Mouse (Mus musculus) kidney, embryonic 15.5 days (tissue): ENCODE data around the gene Vamp4. TPM values are rescaled to one million over a fixed set of nuclear protein-coding genes. Genes with fewer than 3 reads are reported as not detected.
A peak's percentile ranks its signal among the peaks of the same experiment; 100 is the strongest.

Experiments
- ATAC-seq: fragments of 200-750 bp; cut with Nextera tagmentation; replicated peaks from 2 replicates; pipeline ENCODE4 v1.8.0; 2017; ENCODE audit warnings: moderate TSS enrichment; ENCODE audit not compliant: low FRiP score
- H3K27ac ChIP-seq: fragments of 300-500 bp; sonication (generic); 2 replicates; pipeline ENCODE4 v1.5.1; 2015; ENCODE audit warnings: mild to moderate bottlenecking, inconsistent platforms
- H3K27me3 ChIP-seq: fragments of 300-500 bp; sonication (generic); 2 replicates; pipeline ENCODE4 v1.6.1; 2015; ENCODE audit warnings: inconsistent platforms
- H3K36me3 ChIP-seq: fragments of 300-500 bp; sonication (generic); 2 replicates; pipeline ENCODE4 v1.6.1; 2015; ENCODE audit warnings: inconsistent platforms
- H3K4me1 ChIP-seq: fragments of 300-500 bp; sonication (generic); 2 replicates; pipeline ENCODE4 v1.6.1; 2015; ENCODE audit warnings: inconsistent platforms
- H3K4me2 ChIP-seq: fragments of 300-500 bp; sonication (generic); 2 replicates; pipeline ENCODE4 v1.6.1; 2015; ENCODE audit warnings: moderate library complexity, mild to moderate bottlenecking, inconsistent platforms
- H3K4me3 ChIP-seq: fragments of 300-500 bp; sonication (generic); replicated peaks from 2 replicates; pipeline ENCODE4 v1.5.1; 2015; ENCODE audit warnings: mild to moderate bottlenecking, inconsistent platforms
- H3K9ac ChIP-seq: fragments of 300-500 bp; sonication (generic); 2 replicates; pipeline ENCODE4 v1.6.1; 2015; ENCODE audit warnings: mild to moderate bottlenecking, inconsistent platforms
- H3K9me3 ChIP-seq: fragments of 300-500 bp; sonication (generic); replicated peaks from 2 replicates; pipeline ENCODE4 v1.6.1; 2016; ENCODE audit warnings: inconsistent platforms
- WGBS: fragments of 180-500 bp; shearing (Covaris S2); methylation state at CpG from one replicate; pipeline ENCODE4 v1.1.7; 2015; ENCODE audit warnings: mixed read lengths; 5-methylcytosine and 5-hydroxymethylcytosine counted together
- polyA plus RNA-seq: library from polyadenylated mRNA; unstranded; fragments of >200 nt; fragmentation: Nextera tagmentation; extraction: Ambion mirVana; gene quantifications from 2 replicates; pipeline ENCODE4 v1.2.1, GENCODE M21; 2015

Vamp4 gene
- polyA plus RNA-seq, 1 experiment from 2014 or later = 54.3 TPM

- Histone ChIP-seq H3K9ac (no peak overlapping the region), H3K4me3 (no peak overlapping the region), H3K27ac (no peak overlapping the region), H3K27me3 (no peaks in the 10 kb centered on the region), H3K9me3 (no peaks in the 10 kb centered on the region), H3K4me2 (no peak overlapping the region), H3K36me3 (no peaks in the 10 kb centered on the region), H3K4me1 (peaks cover 6% of the 10 kb centered on the region)
- no peak for ATAC-seq
- 90% methylated on average over 9 of the region's 9 CpGs for WGBS
These were observed 17.4 kb upstream of the Vamp4 start for GRCm38 (mm10) chr1:162552956-162553355.

GRCm38 (mm10) chr1:162554193-162554592 is 16.1 kb upstream of the Vamp4 start:
- 87% methylated on average over 3 of the region's 3 CpGs for WGBS

GRCm38 (mm10) chr1:162563236-162563635 is 7.1 kb upstream of the Vamp4 start:
- Histone ChIP-seq H3K27ac (no peak overlapping the region), H3K4me1 (peaks cover 7% of the 10 kb centered on the region), H3K9ac (no peak overlapping the region), H3K4me2 (no peak overlapping the region), H3K36me3 (no peaks in the 10 kb centered on the region), H3K27me3 (no peaks in the 10 kb centered on the region), H3K4me3 (no peak overlapping the region), H3K9me3 (no peaks in the 10 kb centered on the region)
- no peak for ATAC-seq
- 81% methylated on average over 1 of the region's 1 CpGs for WGBS

More at GRCm38 (mm10) chr1:162554193-162554592, 16.1 kb upstream of the Vamp4 start:
- Histone ChIP-seq H3K4me3 (no peak overlapping the region), H3K27ac (no peak overlapping the region), H3K9ac (no peak overlapping the region), H3K4me2 (no peak overlapping the region), H3K9me3 (no peaks in the 10 kb centered on the region), H3K27me3 (no peaks in the 10 kb centered on the region), H3K4me1 (peaks cover 2% of the 10 kb centered on the region), H3K36me3 (no peaks in the 10 kb centered on the region)
- no peak for ATAC-seq

- Histone ChIP-seq H3K9ac (no peak overlapping the region), H3K4me1 (peaks cover 12% of the 10 kb centered on the region), H3K27me3 (no peaks in the 10 kb centered on the region), H3K27ac (no peak overlapping the region), H3K36me3 (no peaks in the 10 kb centered on the region), H3K4me2 (no peak overlapping the region), H3K9me3 (no peaks in the 10 kb centered on the region), H3K4me3 (no peak overlapping the region)
- 40% methylated on average over 3 of the region's 3 CpGs for WGBS
- no peak for ATAC-seq
These were observed 5.3 kb upstream of the Vamp4 start for GRCm38 (mm10) chr1:162564992-162565391.

- 21% methylated on average over 3 of the region's 3 CpGs for WGBS
- Histone ChIP-seq H3K4me2 (no peak overlapping the region), H3K4me1 (peaks cover 18% of the 10 kb centered on the region), H3K27ac (no peak overlapping the region), H3K36me3 (no peaks in the 10 kb centered on the region), H3K27me3 (no peaks in the 10 kb centered on the region), H3K9me3 (no peaks in the 10 kb centered on the region), H3K4me3 (no peak overlapping the region), H3K9ac (no peak overlapping the region)
- ATAC-seq = no peak
These were observed 3.0 kb upstream of the Vamp4 start for GRCm38 (mm10) chr1:162567351-162567750.

- Histone ChIP-seq H3K36me3 (peaks cover 16% of the 10 kb centered on the region), H3K4me3 (peak overlapping the region; percentile 91), H3K4me2 (peak overlapping the region; percentile 57), H3K27ac (peak overlapping the region; percentile 91), H3K9me3 (0 out of 2 replicates have a peak, but pooled peaks cover 2% of the 10 kb centered on the region), H3K4me1 (peaks cover 18% of the 10 kb centered on the region), H3K27me3 (no peaks in the 10 kb centered on the region), H3K9ac (peak overlapping the region; percentile 92)
- under 1% methylated on average over 46 of the region's 46 CpGs for WGBS
- ATAC-seq = no peak
These were observed 751 bp downstream of the Vamp4 start for GRCm38 (mm10) chr1:162570931-162571601.

GRCm38 (mm10) chr1:162575098-162575497 is 4.8 kb downstream of the Vamp4 start:
- 90% methylated on average over 3 of the region's 3 CpGs for WGBS
- no peak overlapping the region for H3K4me3 ChIP-seq
- no peak overlapping the region for H3K4me2 ChIP-seq
- H3K9ac ChIP-seq = no peak overlapping the region
- no peak overlapping the region for H3K27ac ChIP-seq
- H3K27me3 ChIP-seq = no peaks in the 10 kb centered on the region
- H3K4me1 ChIP-seq = peaks cover 6% of the 10 kb centered on the region
- no peak for ATAC-seq
- 0 out of 2 replicates have a peak, but pooled peaks cover 2% of the 10 kb centered on the region for H3K9me3 ChIP-seq
- H3K36me3 ChIP-seq = peaks cover 45% of the 10 kb centered on the region

GRCm38 (mm10) chr1:162582884-162583283 is 12.6 kb downstream of the Vamp4 start:
- H3K9me3 ChIP-seq = no peaks in the 10 kb centered on the region
- H3K27me3 ChIP-seq = no peaks in the 10 kb centered on the region
- no peaks in the 10 kb centered on the region for H3K4me1 ChIP-seq
- H3K4me3 ChIP-seq = no peak overlapping the region
- ATAC-seq = no peak
- H3K4me2 ChIP-seq = no peak overlapping the region
- no peak overlapping the region for H3K27ac ChIP-seq
- peaks cover 50% of the 10 kb centered on the region for H3K36me3 ChIP-seq
- 86% methylated on average over 2 of the region's 2 CpGs for WGBS
- no peak overlapping the region for H3K9ac ChIP-seq

- Histone ChIP-seq H3K4me1 (no peaks in the 10 kb centered on the region), H3K9me3 (no peaks in the 10 kb centered on the region), H3K27ac (no peak overlapping the region), H3K9ac (no peak overlapping the region), H3K4me3 (no peak overlapping the region), H3K27me3 (no peaks in the 10 kb centered on the region), H3K36me3 (peaks cover 34% of the 10 kb centered on the region), H3K4me2 (no peak overlapping the region)
- ATAC-seq = no peak
- 92% methylated on average over 4 of the region's 4 CpGs for WGBS
These were observed 16.0 kb downstream of the Vamp4 start for GRCm38 (mm10) chr1:162586282-162586681.

- H3K4me2 ChIP-seq = no peak overlapping the region
- no peaks in the 10 kb centered on the region for H3K9me3 ChIP-seq
- H3K4me1 ChIP-seq = no peaks in the 10 kb centered on the region
- no peak overlapping the region for H3K27ac ChIP-seq
- WGBS = 91% methylated on average over 3 of the region's 3 CpGs
- H3K4me3 ChIP-seq = no peak overlapping the region
- H3K36me3 ChIP-seq = peaks cover 31% of the 10 kb centered on the region
- no peak for ATAC-seq
- no peak overlapping the region for H3K9ac ChIP-seq
- H3K27me3 ChIP-seq = no peaks in the 10 kb centered on the region
These were observed 18.3 kb downstream of the Vamp4 start for GRCm38 (mm10) chr1:162588606-162589005.

GRCm38 (mm10) chr1:162589443-162589842 is 19.1 kb downstream of the Vamp4 start:
- peaks cover 26% of the 10 kb centered on the region for H3K36me3 ChIP-seq
- H3K27me3 ChIP-seq = no peaks in the 10 kb centered on the region
- 17% methylated on average over 9 of the region's 9 CpGs for WGBS
- no peaks in the 10 kb centered on the region for H3K9me3 ChIP-seq
- H3K27ac ChIP-seq = no peak overlapping the region
- no peak overlapping the region for H3K9ac ChIP-seq
- no peak overlapping the region for H3K4me2 ChIP-seq
- H3K4me3 ChIP-seq = no peak overlapping the region
- H3K4me1 ChIP-seq = no peaks in the 10 kb centered on the region
- peak; percentile 74; the same call in 1 of the 2 replicates for ATAC-seq

GRCm38 (mm10) chr1:162590415-162590997 is 20.2 kb downstream of the Vamp4 start:
- no peak for ATAC-seq
- Histone ChIP-seq H3K4me2 (no peak overlapping the region), H3K36me3 (peaks cover 22% of the 10 kb centered on the region), H3K9ac (no peak overlapping the region), H3K4me3 (no peak overlapping the region), H3K27ac (no peak overlapping the region), H3K4me1 (no peaks in the 10 kb centered on the region), H3K27me3 (no peaks in the 10 kb centered on the region), H3K9me3 (no peaks in the 10 kb centered on the region)
- 53% methylated on average over 8 of the region's 8 CpGs for WGBS
